Mouse (Mus musculus) spleen, embryonic (tissue): Measurements from ENCODE around the gene Gdf11.

Experiments used
- CTCF ChIA-PET: fragments of 350-600 bp; sonication (Branson Sonifier 250); formaldehyde crosslinking; loops from one replicate; lab custom pipeline; 2022; lab: Charles Lee

The Gdf11 gene

GRCm38 (mm10) chr10:128837400-128837799, 54.1 kb downstream of the Gdf11 start:
- CTCF ChIA-PET: interaction anchor here (1.0 kb wide), 1 partner anchor 33 kb away, joined by 3 read pairs; no protein-coding TSS in a partner anchor
